Mouse (Mus musculus) midbrain, embryonic 11.5 days (tissue): Measurements from ENCODE around the gene Olfr1158. TPM values are rescaled to one million over a fixed set of nuclear protein-coding genes. Genes with fewer than 3 reads are reported as not detected.

Experiments used
- polyA plus RNA-seq: library from polyadenylated mRNA; unstranded; fragments of >200 nt; fragmentation: Nextera tagmentation; extraction: Ambion mirVana; gene quantifications from 2 replicates; pipeline ENCODE4 v1.2.1, GENCODE M21; 2014

Olfr1158 gene
- polyA plus RNA-seq, 1 experiment from 2014 or later, result not detected

Other genes starting within 250 kb of the Olfr1158 start
- not detected in 2 replicates for gene Olfr1140, start 246.4 kb upstream of the Olfr1158 start, polyA plus RNA-seq
- not detected in 2 replicates for gene Olfr1141, start 236.1 kb upstream of the Olfr1158 start, polyA plus RNA-seq
- gene Olfr152, start 210.6 kb upstream of the Olfr1158 start, polyA plus RNA-seq, result not detected in 2 replicates
- gene Olfr1143, start 189.5 kb upstream of the Olfr1158 start, polyA plus RNA-seq, result not detected in 2 replicates
- gene Olfr1145, start 180.3 kb upstream of the Olfr1158 start, polyA plus RNA-seq, result not detected in 2 replicates
- gene Olfr1148, start 159.6 kb upstream of the Olfr1158 start, polyA plus RNA-seq, result not detected in 2 replicates
- gene Olfr1150-ps1, start 146.1 kb upstream of the Olfr1158 start, polyA plus RNA-seq, result not detected in 2 replicates
- gene Olfr1151, start 134.3 kb upstream of the Olfr1158 start, polyA plus RNA-seq, result not detected in 2 replicates
- 0.01 TPM in 1 of 2 replicates, not detected in the other for gene Olfr1152, start 123.6 kb upstream of the Olfr1158 start, polyA plus RNA-seq
- gene Olfr1153, start 95.2 kb upstream of the Olfr1158 start, polyA plus RNA-seq, result not detected in 2 replicates
- gene Olfr1154, start 84.9 kb upstream of the Olfr1158 start, polyA plus RNA-seq, result not detected in 2 replicates
- gene Olfr1155, start 45.0 kb upstream of the Olfr1158 start, polyA plus RNA-seq, result not detected in 2 replicates
- gene Olfr1156, start 37.0 kb upstream of the Olfr1158 start, polyA plus RNA-seq, result not detected in 2 replicates
- not detected in 2 replicates for gene Olfr1157, start 21.8 kb upstream of the Olfr1158 start, polyA plus RNA-seq
- gene Olfr74, start 15.4 kb upstream of the Olfr1158 start, polyA plus RNA-seq, result not detected in 2 replicates
- gene Olfr1160, start 18.2 kb downstream of the Olfr1158 start, polyA plus RNA-seq, result not detected in 2 replicates
- not detected in 2 replicates for gene Olfr1161, start 32.7 kb downstream of the Olfr1158 start, polyA plus RNA-seq
- not detected in 2 replicates for gene Olfr73, start 47.6 kb downstream of the Olfr1158 start, polyA plus RNA-seq
- gene Olfr1162, start 61.0 kb downstream of the Olfr1158 start, polyA plus RNA-seq, result not detected in 2 replicates
- not detected in 2 replicates for gene Olfr1163, start 81.7 kb downstream of the Olfr1158 start, polyA plus RNA-seq
- gene Olfr1164, start 103.9 kb downstream of the Olfr1158 start, polyA plus RNA-seq, result not detected in 2 replicates
- not detected in 2 replicates for gene Olfr1166, start 138.2 kb downstream of the Olfr1158 start, polyA plus RNA-seq
- not detected in 2 replicates for gene Olfr1167, start 165.1 kb downstream of the Olfr1158 start, polyA plus RNA-seq
- gene Olfr1168, start 191.8 kb downstream of the Olfr1158 start, polyA plus RNA-seq, result not detected in 2 replicates
- gene Olfr1170, start 238.2 kb downstream of the Olfr1158 start, polyA plus RNA-seq, result not detected in 2 replicates